Mouse (Mus musculus): ENCODE results near the gene Srp68. TPM values are rescaled to one million over a fixed set of nuclear protein-coding genes. Genes with fewer than 3 reads are reported as not detected.

Gene Srp68
- 81.5 TPM for polyA plus RNA-seq (2017; shearing (Covaris generic))

DNA sequence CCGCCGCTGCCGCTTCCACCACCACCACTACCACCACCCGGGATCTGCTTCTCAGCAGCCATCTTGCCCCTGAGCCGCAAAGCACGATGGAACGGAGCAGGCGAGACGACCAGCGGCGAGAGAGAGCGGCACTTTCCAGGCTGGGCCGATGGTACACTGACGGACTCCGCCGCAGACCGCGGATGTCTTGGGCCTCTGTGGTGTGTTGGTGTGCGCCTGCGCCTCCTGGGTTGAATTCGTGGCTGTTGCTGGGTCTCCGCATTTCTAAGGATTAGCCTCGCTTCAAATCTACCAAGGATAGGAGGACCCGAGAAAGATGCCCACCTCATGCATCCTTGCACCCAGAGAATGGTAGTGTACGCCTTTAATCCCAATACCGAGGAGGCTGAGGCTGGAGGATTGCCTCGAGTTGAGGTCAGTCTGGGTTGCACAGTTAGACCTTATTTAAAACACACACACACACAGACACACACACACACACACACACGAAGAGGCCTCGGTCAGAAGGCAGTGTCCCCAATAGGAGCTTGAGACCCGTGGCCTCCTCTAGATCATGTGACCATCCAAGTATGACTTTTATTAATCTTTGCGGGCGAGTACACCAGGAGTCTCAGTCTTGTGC lies at the start of gene Srp68:
Gene Srp68, minus strand, starts transcription at position 173 of the 622 bp plus-strand sequence.

DNA sequence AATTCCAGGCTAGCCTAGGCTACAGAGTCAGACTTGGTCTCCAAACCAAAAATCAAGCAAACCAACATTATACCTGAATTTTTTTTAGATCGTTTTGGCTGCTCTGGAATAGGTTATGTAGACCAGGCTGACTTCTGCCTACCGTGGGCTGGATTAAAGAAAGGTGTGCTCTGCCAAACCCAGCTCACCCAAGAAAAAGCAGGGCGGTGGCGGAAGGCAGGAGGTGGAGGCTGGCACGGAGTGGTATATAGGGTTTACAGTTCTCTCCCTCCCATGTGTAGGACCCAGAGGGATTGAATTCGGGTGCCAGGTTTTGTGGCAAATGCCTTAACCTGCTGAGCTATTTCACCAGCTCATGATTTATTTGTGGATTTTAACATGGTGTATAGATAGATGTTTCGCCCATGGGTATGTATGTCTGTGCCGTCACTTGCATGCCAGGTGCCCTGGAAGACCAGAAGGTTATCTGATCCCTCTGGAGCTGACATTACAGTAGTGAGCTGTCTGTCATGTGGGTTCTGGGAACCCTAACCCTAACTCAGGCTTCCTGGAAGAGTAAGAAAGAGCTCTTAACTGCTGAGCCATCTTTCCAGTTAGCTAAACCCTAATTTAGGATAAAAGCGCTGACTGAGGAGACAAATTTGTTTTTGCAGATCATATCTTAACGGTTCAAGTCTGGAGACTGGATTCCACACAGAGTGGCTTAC lies 33.2 kb upstream of the Srp68 start, which contains the start of gene Exoc7:
Gene Exoc7, minus strand, starts transcription at position 215 of the 707 bp plus-strand sequence.

DNA sequence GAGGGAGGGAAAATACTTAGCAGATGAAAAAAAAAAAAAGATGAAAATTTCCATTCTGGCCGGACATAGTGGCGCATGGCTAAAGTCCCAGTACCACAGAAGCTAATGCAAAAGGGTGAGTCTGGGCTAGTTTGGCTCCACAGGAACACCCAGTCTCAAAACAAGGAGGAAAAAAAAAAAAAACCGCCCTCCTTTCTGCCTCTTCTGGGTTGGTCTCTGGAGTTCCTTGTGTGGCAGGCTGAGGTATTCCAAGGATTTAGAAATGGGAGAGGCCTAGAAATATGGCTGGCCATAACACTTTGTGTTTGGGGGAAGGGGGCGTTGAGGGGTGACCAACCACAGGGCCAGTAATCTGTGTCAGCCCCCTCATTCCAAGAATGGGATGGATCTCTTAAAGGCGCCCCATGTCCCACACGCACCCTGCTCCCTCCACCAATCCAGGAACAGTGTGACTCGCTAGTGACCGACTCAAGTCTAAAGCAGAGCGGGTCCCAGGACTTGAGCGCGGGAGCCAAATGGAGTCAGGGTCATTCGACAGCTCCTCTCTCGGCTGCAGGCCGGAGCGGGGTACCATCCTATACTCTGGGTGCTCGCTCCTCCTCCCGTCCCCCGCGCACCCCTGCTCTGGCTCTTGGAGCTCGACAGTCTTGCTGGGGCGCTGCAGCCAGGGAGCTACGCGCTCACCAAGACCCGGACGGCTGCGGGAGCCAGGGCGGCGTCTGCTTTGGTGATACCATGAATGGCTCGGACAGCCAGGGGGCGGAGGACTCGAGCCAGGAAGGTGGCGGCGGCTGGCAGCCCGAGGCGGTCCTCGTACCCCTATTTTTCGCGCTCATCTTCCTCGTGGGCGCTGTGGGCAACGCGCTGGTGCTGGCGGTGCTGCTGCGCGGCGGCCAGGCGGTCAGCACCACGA lies 7.0 kb upstream of the Srp68 start, which contains the start of gene Galr2:
Gene Galr2, plus strand, starts transcription at position 189 of the 913 bp plus-strand sequence.

DNA sequence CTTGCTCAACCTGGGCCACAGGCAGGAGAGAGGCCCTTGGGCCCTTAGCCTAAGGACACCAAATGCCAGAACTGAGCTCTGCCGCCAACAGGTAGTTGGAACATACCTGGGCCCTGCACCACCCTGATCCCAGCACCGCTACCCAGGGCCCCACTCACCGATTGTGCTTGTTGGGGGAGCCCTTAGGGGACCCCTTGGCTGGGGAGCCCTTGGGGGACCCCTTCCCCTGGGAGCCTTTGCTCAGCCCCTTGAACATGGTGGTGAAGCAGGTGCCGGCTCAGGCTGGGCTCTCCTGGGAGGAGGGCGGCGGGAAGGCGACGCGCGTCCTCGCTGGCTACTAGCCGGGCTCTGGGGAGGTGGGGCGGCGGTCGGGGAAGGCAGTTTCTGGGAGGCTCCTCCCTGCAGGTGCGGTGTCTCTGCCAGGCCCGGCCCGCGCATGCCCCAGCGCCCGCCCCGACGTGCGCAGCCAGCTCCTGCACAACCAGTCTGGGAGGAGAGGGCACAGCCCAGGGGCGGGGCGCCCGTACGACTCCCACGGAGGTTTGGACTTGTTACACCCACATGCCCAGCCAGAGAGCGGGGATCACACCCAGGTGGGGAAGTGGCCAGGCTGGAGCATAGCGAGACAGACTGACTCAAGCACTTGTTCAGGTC lies 36.1 kb downstream of the Srp68 start, which contains the start of gene Evpl:
Gene Evpl, minus strand, starts transcription at position 336 of the 654 bp plus-strand sequence.

DNA sequence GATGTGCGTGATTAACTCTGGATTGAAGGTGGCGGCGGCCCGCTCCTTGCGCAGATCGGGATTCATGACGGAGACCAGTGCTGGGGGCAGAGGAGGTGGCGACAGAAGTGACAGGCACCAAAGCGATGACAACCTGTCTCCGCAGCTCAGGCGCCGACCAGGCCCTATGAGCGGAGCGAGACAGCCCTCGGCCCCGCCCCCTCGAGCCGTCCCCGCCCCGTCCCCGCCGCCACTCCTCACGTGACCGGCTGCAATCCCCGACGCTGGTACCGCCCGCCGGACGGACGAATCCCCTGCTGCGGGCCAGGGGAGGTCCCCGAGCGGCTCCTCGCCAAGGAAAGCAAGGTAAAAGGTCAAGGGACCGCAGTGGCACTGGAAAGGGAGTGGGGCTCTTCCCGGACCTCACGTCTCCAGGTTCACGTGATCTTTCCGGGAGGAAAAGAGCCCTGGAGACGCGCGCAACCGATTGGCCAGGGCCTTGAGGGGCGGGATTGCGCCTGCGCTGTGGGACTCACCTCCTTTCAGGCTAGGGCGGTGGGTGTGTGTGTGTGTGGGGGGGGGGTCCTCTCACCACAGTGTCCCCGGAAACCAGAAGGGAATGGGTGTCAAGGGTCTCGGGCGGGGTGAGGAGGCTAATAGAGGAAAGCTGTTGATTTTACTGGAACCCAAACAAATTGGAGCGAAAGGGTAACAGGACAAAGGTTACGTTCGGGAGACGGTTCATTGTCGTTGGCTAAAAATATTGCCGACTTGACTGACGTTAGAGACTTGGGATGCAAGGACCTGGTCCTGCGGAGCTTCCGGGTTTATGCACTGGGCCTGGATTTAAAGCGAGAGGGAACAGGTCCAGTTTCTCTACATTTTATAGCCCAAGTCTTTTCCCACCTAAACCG lies 75.1 kb downstream of the Srp68 start, which contains the start of the genes Ten1 and Acox1:
Gene Ten1, plus strand, starts transcription at position 217 of the 893 bp plus-strand sequence.
Gene Acox1, minus strand, starts transcription at position 407 of the 893 bp plus-strand sequence.

Other genes starting within 250 kb of the Srp68 start
- gene H3f3b, start 246.3 kb downstream of the Srp68 start, polyA plus RNA-seq (2017; shearing (Covaris generic)): 1,124 TPM
- gene Unk, start 243.9 kb downstream of the Srp68 start, polyA plus RNA-seq (2017; shearing (Covaris generic)): 41.6 TPM
- gene Unc13d, start 196.3 kb downstream of the Srp68 start, polyA plus RNA-seq (2017; shearing (Covaris generic)): 205 TPM
- 192 TPM for gene Wbp2, start 187.2 kb downstream of the Srp68 start, polyA plus RNA-seq (2017; shearing (Covaris generic))
- gene Trim47, start 147.0 kb downstream of the Srp68 start, polyA plus RNA-seq (2017; shearing (Covaris generic)): 0.44 TPM
- 10.2 TPM for gene Trim65, start 143.1 kb downstream of the Srp68 start, polyA plus RNA-seq (2017; shearing (Covaris generic))
- gene Mrpl38, start 135.3 kb downstream of the Srp68 start, polyA plus RNA-seq (2017; shearing (Covaris generic)): 65.8 TPM
- gene Fbf1, start 106.1 kb downstream of the Srp68 start, polyA plus RNA-seq (2017; shearing (Covaris generic)): 10.8 TPM
- gene Ten1, start 75.4 kb downstream of the Srp68 start, polyA plus RNA-seq (2017; shearing (Covaris generic)): 65.7 TPM
- gene Acox1, start 75.2 kb downstream of the Srp68 start, polyA plus RNA-seq (2017; shearing (Covaris generic)): 21.0 TPM
- 0.09 TPM for gene Evpl, start 36.1 kb downstream of the Srp68 start, polyA plus RNA-seq (2017; shearing (Covaris generic))
- gene Galr2, start 6.7 kb upstream of the Srp68 start, polyA plus RNA-seq (2017; shearing (Covaris generic)): not detected
- 89.2 TPM for gene Exoc7, start 33.0 kb upstream of the Srp68 start, polyA plus RNA-seq (2017; shearing (Covaris generic))
- gene Foxj1, start 61.2 kb upstream of the Srp68 start, polyA plus RNA-seq (2017; shearing (Covaris generic)): not detected
- gene Rnf157, start 138.8 kb upstream of the Srp68 start, polyA plus RNA-seq (2017; shearing (Covaris generic)): 3.2 TPM
- 34.7 TPM for gene Ubald2, start 159.9 kb upstream of the Srp68 start, polyA plus RNA-seq (2017; shearing (Covaris generic))
- not detected for gene Qrich2, start 192.0 kb upstream of the Srp68 start, polyA plus RNA-seq (2017; shearing (Covaris generic))
- 35.2 TPM for gene Prpsap1, start 220.0 kb upstream of the Srp68 start, polyA plus RNA-seq (2017; shearing (Covaris generic))